Mouse (Mus musculus) kidney, adult 2 months (tissue): ENCODE data around the gene Dlgap1. TPM values are rescaled to one million over a fixed set of nuclear protein-coding genes. Genes with fewer than 3 reads are reported as not detected.

Experiments
- DNase-seq: peaks from one replicate; pipeline ENCODE4 v3.0.0; 2021
- H3K27ac ChIP-seq: fragments of 200-500 bp; 2 replicates; pipeline ENCODE4 v1.5.1; 2012; ENCODE audit warnings: low read depth, low read length, control low read depth, inconsistent platforms; ENCODE audit not compliant: insufficient read depth
- H3K27me3 ChIP-seq: fragments of 200-500 bp; replicated peaks from 2 replicates; pipeline ENCODE4 v1.6.1; 2012; ENCODE audit warnings: mild to moderate bottlenecking, moderate library complexity, low read length, inconsistent platforms; ENCODE audit not compliant: control insufficient read depth, insufficient read depth
- H3K36me3 ChIP-seq: fragments of 200-500 bp; 2 replicates; pipeline ENCODE4 v1.6.1; 2012; ENCODE audit warnings: mild to moderate bottlenecking, moderate library complexity, low read length, inconsistent platforms; ENCODE audit not compliant: control insufficient read depth, insufficient read depth
- H3K4me1 ChIP-seq: fragments of 200-500 bp; 2 replicates; pipeline ENCODE4 v1.6.1; 2011; ENCODE audit warnings: low read length; ENCODE audit not compliant: control insufficient read depth, insufficient read depth
- H3K4me3 ChIP-seq: fragments of 200-500 bp; 2 replicates; pipeline ENCODE4 v1.5.1; 2011; ENCODE audit warnings: mild to moderate bottlenecking, low read depth, low read length, control low read depth; ENCODE audit not compliant: insufficient read depth
- CTCF ChIP-seq: fragments of 200-500 bp; conservative IDR thresholded peaks from 2 replicates; pipeline ENCODE4 v1.5.1; 2011; ENCODE audit warnings: low read depth, mild to moderate bottlenecking, control low read depth, low read length, moderate library complexity, mixed read lengths; ENCODE audit not compliant: insufficient read depth, insufficient read length
- POLR2A ChIP-seq: fragments of 200-500 bp; IDR thresholded peaks from one replicate; pipeline ENCODE4 v1.6.1; 2011; ENCODE audit warnings: low read depth, low read length, control low read depth
- WGBS: fragments of 180-500 bp; shearing (Covaris S2); methylation state at CpG from one replicate; pipeline ENCODE4 v1.1.7; 2018; 5-methylcytosine and 5-hydroxymethylcytosine counted together
- polyA plus RNA-seq: library from polyadenylated mRNA; depleted of rRNA; stranded (reverse); fragments of >200 nt; gene quantifications from 2 replicates; pipeline ENCODE4 v1.2.3, GENCODE M21; 2012

The Dlgap1 gene
- polyA plus RNA-seq, 1 experiment, result 0.55 TPM

- DNase-seq, result no peak
- Histone ChIP-seq H3K27me3 (no peaks in the 10 kb centered on the region), H3K36me3 (no peaks in the 10 kb centered on the region), H3K27ac (no peak overlapping the region), H3K4me3 (no peak overlapping the region), H3K4me1 (no peaks in the 10 kb centered on the region)
- TF ChIP-seq CTCF (no peak), POLR2A (no peak)
- WGBS, result 79% methylated on average over 5 of the region's 5 CpGs
Measured at GRCm38 (mm10) chr17:70866029-70866428, 897.2 kb downstream of the Dlgap1 start.

GRCm38 (mm10) chr17:70866538-70867114 lies 897.8 kb downstream of the Dlgap1 start:
- 73% methylated on average over 6 of the region's 6 CpGs for WGBS
- no peak overlapping the region for H3K27ac ChIP-seq

DNA sequence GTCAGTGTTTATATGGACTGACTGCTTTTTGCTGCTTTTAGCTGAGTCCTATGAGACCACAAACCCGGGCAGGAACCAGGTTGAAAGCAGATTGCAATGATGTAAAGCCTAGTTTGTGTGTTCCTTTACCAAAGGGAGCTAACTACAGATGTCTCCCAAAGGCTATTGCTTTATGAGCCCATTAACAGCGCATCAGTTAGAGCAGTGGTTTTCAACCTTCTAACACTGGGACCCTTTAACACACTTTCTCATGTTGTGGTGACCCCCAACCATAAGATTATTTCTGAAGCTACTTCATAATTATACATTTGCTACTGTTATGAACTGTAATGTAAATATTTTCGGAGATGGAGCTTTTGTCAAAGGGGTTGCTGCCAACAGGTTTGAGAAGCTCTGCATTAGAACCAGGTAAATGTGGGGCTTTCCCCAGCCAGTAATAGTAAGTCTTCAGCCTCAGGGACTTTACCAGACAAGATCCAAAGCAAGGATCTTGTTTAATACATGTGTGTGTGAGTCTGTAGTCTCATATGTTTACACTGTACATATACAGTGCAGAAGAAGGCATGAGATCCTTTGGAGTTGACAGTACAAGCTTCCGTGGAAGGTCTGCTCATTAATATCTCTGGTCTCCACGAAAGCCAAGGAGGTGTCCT lies 899.8 kb downstream of the Dlgap1 start:
- Histone ChIP-seq H3K4me1 (no peaks in the 10 kb centered on the region; the same call in 1 of the 2 replicates), H3K27ac (no peak overlapping the region), H3K27me3 (no peaks in the 10 kb centered on the region), H3K36me3 (no peaks in the 10 kb centered on the region), H3K4me3 (no peak overlapping the region)
- 77% methylated on average over 5 of the region's 5 CpGs for WGBS
- DNase-seq, result no peak
- no peak for TF ChIP-seq POLR2A
- no peak for TF ChIP-seq CTCF

More at GRCm38 (mm10) chr17:70866538-70867114, 897.8 kb downstream of the Dlgap1 start:
- no peak for DNase-seq
- TF ChIP-seq CTCF (no peak), POLR2A (no peak)
- no peaks in the 10 kb centered on the region for H3K36me3 ChIP-seq
- no peaks in the 10 kb centered on the region for H3K27me3 ChIP-seq
- H3K4me1 ChIP-seq, result no peaks in the 10 kb centered on the region
- no peak overlapping the region for H3K4me3 ChIP-seq

- Histone ChIP-seq H3K27ac (no peak overlapping the region), H3K4me1 (no peaks in the 10 kb centered on the region; the same call in 1 of the 2 replicates), H3K36me3 (no peaks in the 10 kb centered on the region), H3K4me3 (no peak overlapping the region), H3K27me3 (no peaks in the 10 kb centered on the region)
- TF ChIP-seq CTCF, result no peak
- no peak for TF ChIP-seq POLR2A
- DNase-seq, result no peak
- WGBS, result 95% methylated on average over 4 of the region's 4 CpGs
Measured at GRCm38 (mm10) chr17:70870581-70870980, 901.7 kb downstream of the Dlgap1 start.
